Mouse (Mus musculus) cerebellum, adult 11-12 months (tissue): Measurements from ENCODE around the gene Ccdc171.
"Not testable (repeated sequence)": the region's sequence is repeated elsewhere in the genome, so short reads cannot be mapped to it uniquely, and the experiment has no call there.

Experiments used
- DNase-seq: peaks from one replicate; pipeline ENCODE4 v3.0.0; 2022

Ccdc171 gene

GRCm38 (mm10) chr4:83658415-83658814 is 133.1 kb downstream of the Ccdc171 start:
- no peak for DNase-seq

GRCm38 (mm10) chr4:83659411-83659810 is 134.1 kb downstream of the Ccdc171 start:
- no peak for DNase-seq

- DNase-seq: no peak
Observed at GRCm38 (mm10) chr4:83661519-83662271, 136.3 kb downstream of the Ccdc171 start.

GRCm38 (mm10) chr4:83662301-83662700 is 137.0 kb downstream of the Ccdc171 start:
- DNase-seq: no peak

GRCm38 (mm10) chr4:83669552-83669951 is 144.2 kb downstream of the Ccdc171 start:
- DNase-seq: no peak

- not testable (repeated sequence) for DNase-seq
Observed at GRCm38 (mm10) chr4:83675308-83675707, 150.0 kb downstream of the Ccdc171 start.

- DNase-seq: no peak
Observed at GRCm38 (mm10) chr4:83676444-83676843, 151.1 kb downstream of the Ccdc171 start.

GRCm38 (mm10) chr4:83681081-83681480 is 155.7 kb downstream of the Ccdc171 start:
- no peak for DNase-seq

- DNase-seq: no peak
Observed at GRCm38 (mm10) chr4:83682866-83683265, 157.5 kb downstream of the Ccdc171 start.

- no peak for DNase-seq
Observed at GRCm38 (mm10) chr4:83700190-83700589, 174.8 kb downstream of the Ccdc171 start.

GRCm38 (mm10) chr4:83716996-83717395 is 191.7 kb downstream of the Ccdc171 start:
- no peak for DNase-seq

GRCm38 (mm10) chr4:83719816-83720215 is 194.5 kb downstream of the Ccdc171 start:
- DNase-seq: no peak

GRCm38 (mm10) chr4:83725136-83725535 is 199.8 kb downstream of the Ccdc171 start:
- DNase-seq: no peak

GRCm38 (mm10) chr4:83739137-83739890 is 214.0 kb downstream of the Ccdc171 start:
- no peak for DNase-seq

GRCm38 (mm10) chr4:83739891-83740277 is 214.5 kb downstream of the Ccdc171 start:
- no peak for DNase-seq

- DNase-seq: no peak
Observed at GRCm38 (mm10) chr4:83742806-83743460, 217.6 kb downstream of the Ccdc171 start.

- no peak for DNase-seq
Observed at GRCm38 (mm10) chr4:83775136-83775535, 249.8 kb downstream of the Ccdc171 start.

- no peak for DNase-seq
Observed at GRCm38 (mm10) chr4:83780044-83780443, 254.7 kb downstream of the Ccdc171 start.

GRCm38 (mm10) chr4:83785115-83785514 is 259.8 kb downstream of the Ccdc171 start:
- DNase-seq: no peak

- DNase-seq: no peak
Observed at GRCm38 (mm10) chr4:83791811-83792210, 266.5 kb downstream of the Ccdc171 start.

- no peak for DNase-seq
Observed at GRCm38 (mm10) chr4:83794315-83794922, 269.1 kb downstream of the Ccdc171 start.

GRCm38 (mm10) chr4:83794930-83795459 is 269.6 kb downstream of the Ccdc171 start:
- no peak for DNase-seq

GRCm38 (mm10) chr4:83797976-83798375 is 272.6 kb downstream of the Ccdc171 start:
- no peak for DNase-seq
